Mouse (Mus musculus) limb, embryonic 15.5 days (tissue): ENCODE measurements around the gene Exoc3l2. TPM values are rescaled to one million over a fixed set of nuclear protein-coding genes. Genes with fewer than 3 reads are reported as not detected.

Experiments
- ATAC-seq: fragments of 200-750 bp; cut with Nextera tagmentation; 2 replicates; pipeline ENCODE4 v1.8.0; 2017; ENCODE audit warnings: low read depth, moderate TSS enrichment; ENCODE audit not compliant: insufficient number of reproducible peaks, low FRiP score, low TSS enrichment
- H3K27ac ChIP-seq: fragments of 300-500 bp; sonication (generic); 2 replicates; pipeline ENCODE4 v1.5.1; 2015; ENCODE audit warnings: moderate library complexity, mild to moderate bottlenecking, inconsistent platforms
- H3K27me3 ChIP-seq: fragments of 300-500 bp; sonication (generic); 2 replicates; pipeline ENCODE4 v1.6.1; 2015; ENCODE audit warnings: inconsistent platforms
- H3K36me3 ChIP-seq: fragments of 300-500 bp; sonication (generic); 2 replicates; pipeline ENCODE4 v1.6.1; 2015; ENCODE audit warnings: inconsistent platforms
- H3K4me1 ChIP-seq: fragments of 300-500 bp; sonication (generic); 2 replicates; pipeline ENCODE4 v1.6.1; 2015; ENCODE audit warnings: inconsistent platforms
- H3K4me2 ChIP-seq: fragments of 300-500 bp; sonication (generic); 2 replicates; pipeline ENCODE4 v1.6.1; 2015; ENCODE audit warnings: mild to moderate bottlenecking, inconsistent platforms
- H3K4me3 ChIP-seq: fragments of 300-500 bp; sonication (generic); 2 replicates; pipeline ENCODE4 v1.5.1; 2015; ENCODE audit warnings: mild to moderate bottlenecking, inconsistent platforms
- H3K9ac ChIP-seq: fragments of 300-500 bp; sonication (generic); 2 replicates; pipeline ENCODE4 v1.6.1; 2015; ENCODE audit warnings: inconsistent platforms
- H3K9me3 ChIP-seq: fragments of 300-500 bp; sonication (generic); 2 replicates; pipeline ENCODE4 v1.6.1; 2016; ENCODE audit warnings: inconsistent platforms
- WGBS: fragments of 180-500 bp; shearing (Covaris S2); methylation state at CpG from one replicate; pipeline ENCODE4 v1.1.7; 2015; 5-methylcytosine and 5-hydroxymethylcytosine counted together
- polyA plus RNA-seq: library from polyadenylated mRNA; unstranded; fragments of >200 nt; fragmentation: Nextera tagmentation; extraction: Ambion mirVana; gene quantifications from 2 replicates; pipeline ENCODE4 v1.2.1, GENCODE M21; 2015

The Exoc3l2 gene
- 1.4 and 1.6 TPM in 2 replicates for polyA plus RNA-seq

DNA sequence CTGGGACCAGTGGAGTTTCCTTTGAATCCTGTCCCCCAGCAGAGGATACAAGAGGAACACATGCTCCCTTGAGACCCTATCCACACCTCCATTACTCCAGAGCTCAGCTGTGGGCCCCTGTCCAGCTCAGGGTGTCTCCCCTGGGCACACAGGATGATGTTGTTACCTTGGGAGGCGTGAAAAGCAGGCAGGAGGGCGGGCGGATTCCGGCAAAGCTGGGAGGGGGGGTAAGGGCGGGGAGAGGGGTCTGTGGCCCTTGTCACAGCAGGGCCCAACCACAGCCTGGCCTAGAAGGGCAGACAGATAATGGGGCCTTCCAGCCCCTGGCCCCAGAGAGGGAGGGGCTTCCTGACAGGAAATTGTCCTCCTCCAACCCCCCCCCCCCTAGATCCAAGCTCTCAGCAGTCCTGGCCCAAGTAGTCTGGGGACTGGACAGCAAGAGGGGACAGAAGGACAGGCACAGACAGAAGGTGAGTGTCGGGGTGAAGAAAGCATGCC, at the start of gene Exoc3l2:
Gene Exoc3l2, plus strand, starts transcription at position 448 of the 498 bp plus-strand sequence.
- peaks cover 22% of the 10 kb centered on the region for H3K4me1 ChIP-seq
- H3K4me2 ChIP-seq, result 0 out of 2 replicates have a peak within 1 kb of the TSS, but pooled peaks have one; percentile 32
- no peaks in the 10 kb centered on the region for H3K36me3 ChIP-seq
- 34% methylated on average over 6 of the region's 6 CpGs for WGBS
- H3K27ac ChIP-seq, result 0 out of 2 replicates have a peak within 1 kb of the TSS, but pooled peaks have one; percentile 4
- ATAC-seq, result no peak
- H3K9me3 ChIP-seq, result no peaks in the 10 kb centered on the region
- H3K9ac ChIP-seq, result no peak within 1 kb of the TSS
- no peaks in the 10 kb centered on the region for H3K27me3 ChIP-seq
- peak within 1 kb of the TSS; percentile 3; the same call in 1 of the 2 replicates for H3K4me3 ChIP-seq

DNA sequence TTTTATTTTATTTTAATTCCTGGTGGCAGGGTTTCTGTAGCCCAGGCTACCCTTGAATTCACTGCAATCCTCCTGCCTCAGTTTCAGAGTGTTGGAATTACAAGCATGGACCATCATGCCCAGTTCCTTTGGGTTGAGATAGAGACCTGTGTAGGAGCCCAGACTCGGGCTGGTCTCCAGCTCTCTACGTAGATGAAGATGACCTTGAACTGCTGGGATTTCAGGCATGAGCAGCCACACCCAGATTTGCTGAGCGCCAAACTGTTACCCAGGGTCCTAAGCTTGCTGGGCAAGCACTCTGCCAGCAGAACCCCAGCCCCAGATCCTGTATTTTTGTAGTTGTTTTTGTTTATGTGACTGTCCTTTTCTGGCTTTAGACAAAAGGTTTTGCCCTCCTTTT, 49.6 kb upstream of the Exoc3l2 start:
- H3K27ac ChIP-seq, result no peak overlapping the region
- no peaks in the 10 kb centered on the region for H3K36me3 ChIP-seq
- H3K27me3 ChIP-seq, result peaks cover 22% of the 10 kb centered on the region
- ATAC-seq, result no peak
- 0 out of 2 replicates have a peak, but pooled peaks cover 2% of the 10 kb centered on the region for H3K4me1 ChIP-seq
- H3K9ac ChIP-seq, result no peak overlapping the region
- 87% methylated on average over 3 of the region's 3 CpGs for WGBS
- H3K4me2 ChIP-seq, result no peak overlapping the region
- H3K9me3 ChIP-seq, result no peaks in the 10 kb centered on the region
- H3K4me3 ChIP-seq, result no peak overlapping the region

DNA sequence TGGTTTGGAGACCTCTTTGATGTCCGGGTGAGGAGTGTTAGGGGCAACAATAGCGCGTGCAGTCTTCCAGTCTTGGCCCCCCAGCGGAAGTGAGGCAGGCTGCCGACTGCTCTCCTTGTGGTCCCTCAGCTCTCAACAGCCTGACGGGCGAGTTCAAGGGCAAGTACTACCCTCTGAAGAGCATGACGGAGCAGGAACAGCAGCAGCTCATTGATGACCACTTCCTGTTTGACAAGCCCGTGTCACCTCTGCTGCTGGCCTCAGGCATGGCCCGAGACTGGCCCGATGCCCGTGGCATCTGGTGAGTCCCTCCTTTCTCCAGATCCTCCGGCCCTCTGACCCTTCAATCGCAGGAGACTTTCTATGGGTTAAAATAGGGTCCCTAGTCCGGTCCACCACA, 46.5 kb upstream of the Exoc3l2 start:
- no peak for ATAC-seq
- Histone ChIP-seq H3K9me3 (no peaks in the 10 kb centered on the region), H3K4me2 (no peak overlapping the region), H3K27me3 (peaks cover 50% of the 10 kb centered on the region), H3K9ac (no peak overlapping the region), H3K4me3 (no peak overlapping the region), H3K4me1 (peaks cover 12% of the 10 kb centered on the region), H3K36me3 (no peaks in the 10 kb centered on the region), H3K27ac (no peak overlapping the region)
- WGBS, result 71% methylated on average over 15 of the region's 15 CpGs

DNA sequence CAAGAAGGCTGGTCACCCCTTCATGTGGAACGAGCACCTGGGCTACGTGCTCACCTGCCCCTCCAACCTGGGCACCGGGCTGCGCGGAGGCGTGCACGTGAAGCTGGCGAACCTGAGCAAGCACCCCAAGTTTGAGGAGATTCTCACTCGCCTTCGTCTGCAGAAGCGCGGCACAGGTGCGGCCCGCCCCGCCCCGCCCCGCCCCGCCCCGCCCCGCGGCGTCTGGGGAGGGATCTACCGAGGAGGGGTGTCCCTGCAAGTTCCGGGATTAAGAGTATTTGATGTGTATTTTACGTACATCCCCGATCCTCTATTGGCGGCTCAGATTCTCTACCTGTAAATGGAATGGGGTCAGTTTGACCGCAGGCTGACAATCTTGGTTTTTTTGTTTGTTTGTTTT, 43.0 kb upstream of the Exoc3l2 start:
- Histone ChIP-seq H3K4me2 (peak overlapping the region; percentile 20; the same call in 1 of the 2 replicates), H3K9ac (no peak overlapping the region), H3K27me3 (peaks cover 56% of the 10 kb centered on the region), H3K27ac (no peak overlapping the region), H3K4me3 (no peak overlapping the region), H3K36me3 (peaks cover 3% of the 10 kb centered on the region), H3K4me1 (peaks cover 13% of the 10 kb centered on the region), H3K9me3 (no peaks in the 10 kb centered on the region)
- WGBS, result 5% methylated on average over 28 of the region's 28 CpGs
- ATAC-seq, result no peak

DNA sequence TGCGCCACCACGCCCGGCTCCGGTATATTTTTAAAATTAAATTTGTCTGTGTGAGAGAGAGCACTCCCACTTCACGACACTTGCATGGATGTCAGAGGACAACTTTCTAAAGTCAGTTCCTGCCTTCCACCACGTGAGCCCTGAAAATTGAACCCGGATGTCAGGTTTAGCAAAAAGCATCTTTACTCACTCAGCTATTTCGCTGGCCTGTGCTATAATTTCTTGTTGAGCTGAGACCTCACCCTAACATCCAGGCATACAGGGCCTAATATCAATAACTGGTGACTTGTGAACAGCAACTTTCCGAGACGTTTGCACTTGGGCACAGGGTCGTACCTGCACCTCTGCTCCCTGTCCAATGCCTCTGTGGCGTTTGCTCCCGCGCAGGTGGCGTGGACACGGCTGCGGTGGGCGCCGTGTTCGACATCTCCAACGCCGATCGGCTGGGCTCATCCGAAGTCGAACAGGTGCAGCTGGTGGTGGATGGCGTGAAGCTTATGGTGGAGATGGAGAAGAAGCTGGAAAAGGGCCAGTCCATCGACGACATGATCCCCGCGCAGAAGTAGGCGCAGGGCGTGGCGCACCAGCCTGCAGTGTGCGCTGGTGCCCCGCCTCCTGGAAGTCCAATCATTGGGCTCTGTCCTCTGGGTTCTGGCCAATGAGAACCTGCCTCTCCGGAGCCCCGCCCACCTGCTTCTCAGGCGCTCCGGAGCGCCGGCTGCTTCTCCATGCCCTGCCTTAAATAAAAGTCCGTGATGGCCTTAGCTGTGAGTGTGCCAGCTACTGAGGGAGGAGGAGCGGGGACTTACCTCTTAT, 42.1 kb upstream of the Exoc3l2 start:
- Histone ChIP-seq H3K9me3 (no peaks in the 10 kb centered on the region), H3K27me3 (peaks cover 56% of the 10 kb centered on the region), H3K4me3 (peak overlapping the region; percentile 28), H3K27ac (no peak overlapping the region), H3K4me1 (peaks cover 13% of the 10 kb centered on the region), H3K36me3 (peaks cover 12% of the 10 kb centered on the region), H3K4me2 (peak overlapping the region; percentile 48), H3K9ac (no peak overlapping the region)
- 11% methylated on average over 43 of the region's 43 CpGs for WGBS
- ATAC-seq, result peak; percentile 74; the same call in 1 of the 2 replicates

DNA sequence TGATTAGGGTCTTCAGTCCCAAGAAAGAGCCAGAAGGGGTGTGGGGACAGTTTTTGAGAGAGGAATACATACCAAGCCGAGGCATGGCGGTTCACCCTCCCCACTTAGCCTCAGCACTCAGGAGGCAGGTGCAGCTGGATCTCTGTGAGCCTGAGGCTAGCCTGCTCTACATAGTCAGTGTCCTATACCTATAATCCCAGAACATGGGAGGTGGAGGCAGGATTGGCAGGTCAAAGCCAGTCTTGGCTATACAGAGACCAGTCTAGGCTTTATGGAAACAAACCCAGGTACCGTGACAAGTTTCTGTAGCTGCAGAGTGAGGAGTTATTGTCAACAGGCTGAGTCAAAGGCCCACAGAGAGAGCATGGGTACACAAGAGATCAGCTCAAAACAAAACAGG, 40.0 kb upstream of the Exoc3l2 start:
- H3K27ac ChIP-seq, result no peak overlapping the region
- no peak for ATAC-seq
- H3K9me3 ChIP-seq, result no peaks in the 10 kb centered on the region
- WGBS, result 91% methylated on average over 3 of the region's 3 CpGs
- no peak overlapping the region for H3K9ac ChIP-seq
- no peak overlapping the region for H3K4me2 ChIP-seq
- peaks cover 40% of the 10 kb centered on the region for H3K27me3 ChIP-seq
- peaks cover 13% of the 10 kb centered on the region for H3K4me1 ChIP-seq
- H3K36me3 ChIP-seq, result peaks cover 32% of the 10 kb centered on the region
- no peak overlapping the region for H3K4me3 ChIP-seq

DNA sequence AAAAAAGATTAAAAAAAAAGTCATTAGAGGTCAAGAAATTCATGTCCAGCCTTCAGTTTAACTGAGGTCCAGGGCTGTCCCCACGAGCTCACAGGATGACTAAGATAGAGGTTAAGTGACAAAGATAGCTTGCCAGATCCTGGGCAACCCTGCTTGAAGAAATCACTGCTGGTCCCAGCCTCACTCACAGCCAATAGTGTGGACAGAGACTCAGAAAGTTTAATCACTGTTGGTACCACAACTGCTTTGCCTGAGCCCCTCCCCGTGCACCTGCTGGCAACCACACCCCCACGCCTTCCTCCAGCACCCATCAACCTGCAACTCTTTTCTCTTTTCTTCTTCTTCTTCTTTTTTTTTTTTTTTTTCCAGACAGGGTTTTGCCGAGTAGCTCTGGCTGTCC, 39.1 kb upstream of the Exoc3l2 start:
- H3K9me3 ChIP-seq, result no peaks in the 10 kb centered on the region
- H3K27me3 ChIP-seq, result peaks cover 31% of the 10 kb centered on the region
- no peak for ATAC-seq
- H3K4me2 ChIP-seq, result no peak overlapping the region
- no peak overlapping the region for H3K27ac ChIP-seq
- no peak overlapping the region for H3K4me3 ChIP-seq
- H3K36me3 ChIP-seq, result peaks cover 42% of the 10 kb centered on the region
- H3K4me1 ChIP-seq, result peaks cover 13% of the 10 kb centered on the region
- WGBS, result 57% methylated on average over 4 of the region's 4 CpGs
- no peak overlapping the region for H3K9ac ChIP-seq

DNA sequence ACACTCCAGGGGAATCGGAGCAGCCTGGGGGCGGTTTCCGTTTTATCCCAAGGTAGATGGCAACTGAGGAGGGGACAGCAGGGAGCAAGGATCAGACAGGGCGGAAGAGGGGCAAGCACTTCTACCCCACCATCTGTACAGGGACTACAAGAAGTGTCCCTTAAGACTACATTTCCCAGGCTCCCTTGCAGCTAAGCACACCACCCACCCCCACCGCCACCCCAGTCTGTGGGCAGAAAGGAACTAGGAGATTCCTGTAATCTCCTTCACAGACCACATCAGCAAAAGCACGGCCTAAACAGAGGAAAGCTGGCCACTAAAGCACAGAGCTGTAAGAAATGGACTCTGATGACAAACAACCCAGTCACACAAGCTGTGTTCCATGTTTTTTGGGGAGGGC, 36.8 kb upstream of the Exoc3l2 start:
- 77% methylated on average over 6 of the region's 6 CpGs for WGBS
- no peak overlapping the region for H3K4me3 ChIP-seq
- no peak overlapping the region for H3K27ac ChIP-seq
- H3K4me1 ChIP-seq, result peaks cover 3% of the 10 kb centered on the region; the same call in 1 of the 2 replicates
- H3K36me3 ChIP-seq, result peaks cover 65% of the 10 kb centered on the region
- H3K9me3 ChIP-seq, result no peaks in the 10 kb centered on the region
- H3K9ac ChIP-seq, result no peak overlapping the region
- no peak overlapping the region for H3K4me2 ChIP-seq
- ATAC-seq, result no peak
- peaks cover 10% of the 10 kb centered on the region for H3K27me3 ChIP-seq

DNA sequence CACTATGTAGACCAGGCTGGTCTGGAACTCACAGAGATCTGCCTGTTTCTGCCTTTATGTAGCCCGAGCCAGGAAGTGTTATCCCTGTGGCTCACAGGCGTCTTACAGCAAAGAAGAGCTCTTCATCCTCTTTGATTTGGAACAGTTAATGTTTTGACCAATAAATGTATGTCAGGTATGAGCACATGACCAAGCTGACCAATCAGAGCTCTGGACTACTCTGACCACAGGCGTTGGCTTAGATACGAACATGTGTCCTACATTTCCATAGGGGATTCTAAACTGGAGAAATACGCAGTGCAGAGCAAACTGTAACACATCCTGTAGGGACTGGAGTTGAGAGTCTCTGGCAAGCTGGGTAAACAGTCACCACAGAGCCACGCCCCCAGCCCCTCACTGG, 36.2 kb upstream of the Exoc3l2 start:
- WGBS, result 80% methylated on average over 6 of the region's 6 CpGs
- no peaks in the 10 kb centered on the region for H3K9me3 ChIP-seq
- ATAC-seq, result no peak

DNA sequence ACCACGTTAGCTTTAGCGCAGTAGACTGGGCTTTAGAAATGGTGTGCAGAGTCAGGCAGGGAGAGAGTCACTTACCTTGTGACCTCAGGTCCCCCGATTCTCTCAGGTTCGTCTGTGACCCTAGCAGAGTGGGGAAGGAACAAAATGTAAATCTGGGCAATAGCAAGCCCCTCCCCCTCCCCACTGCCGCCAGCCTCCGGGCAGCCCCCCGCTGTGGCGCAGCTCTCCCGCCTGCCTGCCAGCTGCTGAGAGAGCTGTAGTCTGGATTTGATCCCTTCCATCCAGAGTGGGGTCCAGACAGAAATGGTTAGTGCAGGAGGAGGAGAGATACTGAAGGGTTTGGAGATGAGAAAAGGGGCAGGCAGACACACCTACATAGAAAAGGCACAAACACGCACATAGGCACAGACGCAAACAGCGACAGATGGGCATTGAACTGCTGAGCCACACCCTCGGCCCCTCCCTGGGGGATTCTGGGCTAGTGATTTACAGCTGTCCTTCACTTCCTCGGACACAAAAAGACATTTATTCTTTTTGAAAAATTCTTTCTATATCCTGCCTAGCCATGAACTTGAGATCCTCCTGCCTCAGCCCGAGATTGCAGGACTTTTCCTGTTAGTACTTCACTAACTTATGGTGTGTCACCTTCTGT, 35.0 kb upstream of the Exoc3l2 start:
- Histone ChIP-seq H3K4me2 (no peak overlapping the region), H3K9me3 (no peaks in the 10 kb centered on the region; the same call in 1 of the 2 replicates), H3K4me3 (no peak overlapping the region), H3K27me3 (no peaks in the 10 kb centered on the region), H3K27ac (no peak overlapping the region), H3K4me1 (no peaks in the 10 kb centered on the region), H3K36me3 (peaks cover 83% of the 10 kb centered on the region), H3K9ac (no peak overlapping the region)
- WGBS, result 69% methylated on average over 15 of the region's 15 CpGs
- no peak for ATAC-seq

More for the DNA sequence above, 36.2 kb upstream of the Exoc3l2 start:
- Histone ChIP-seq H3K4me2 (no peak overlapping the region), H3K27ac (no peak overlapping the region), H3K4me3 (no peak overlapping the region), H3K4me1 (no peaks in the 10 kb centered on the region), H3K27me3 (peaks cover 6% of the 10 kb centered on the region; the same call in 1 of the 2 replicates), H3K36me3 (peaks cover 70% of the 10 kb centered on the region), H3K9ac (no peak overlapping the region)

DNA sequence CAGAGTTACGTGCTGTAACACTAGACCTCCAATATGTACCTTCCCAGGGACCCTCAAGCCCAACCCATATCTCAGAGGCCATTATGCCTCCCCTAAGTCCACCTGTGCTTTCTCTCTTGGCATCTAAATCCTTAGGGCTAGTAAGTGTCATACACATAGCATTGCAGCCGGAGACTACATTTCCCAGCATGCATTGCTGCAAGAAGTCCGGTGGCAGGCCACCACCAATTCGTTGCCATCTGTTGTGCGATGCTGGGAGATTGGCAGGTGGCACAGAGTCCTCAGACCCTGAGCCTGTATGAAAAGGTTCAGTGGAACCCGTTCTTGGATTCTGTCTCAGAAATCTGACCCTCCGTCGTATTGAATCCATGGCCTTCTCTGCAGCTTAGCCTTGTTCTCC, 33.4 kb upstream of the Exoc3l2 start:
- no peak overlapping the region for H3K9ac ChIP-seq
- H3K9me3 ChIP-seq, result no peaks in the 10 kb centered on the region; the same call in 1 of the 2 replicates
- peaks cover 99% of the 10 kb centered on the region for H3K36me3 ChIP-seq
- no peaks in the 10 kb centered on the region for H3K4me1 ChIP-seq
- 74% methylated on average over 8 of the region's 8 CpGs for WGBS
- no peak overlapping the region for H3K4me3 ChIP-seq
- no peak overlapping the region for H3K27ac ChIP-seq
- H3K4me2 ChIP-seq, result no peak overlapping the region
- no peak for ATAC-seq
- no peaks in the 10 kb centered on the region for H3K27me3 ChIP-seq

DNA sequence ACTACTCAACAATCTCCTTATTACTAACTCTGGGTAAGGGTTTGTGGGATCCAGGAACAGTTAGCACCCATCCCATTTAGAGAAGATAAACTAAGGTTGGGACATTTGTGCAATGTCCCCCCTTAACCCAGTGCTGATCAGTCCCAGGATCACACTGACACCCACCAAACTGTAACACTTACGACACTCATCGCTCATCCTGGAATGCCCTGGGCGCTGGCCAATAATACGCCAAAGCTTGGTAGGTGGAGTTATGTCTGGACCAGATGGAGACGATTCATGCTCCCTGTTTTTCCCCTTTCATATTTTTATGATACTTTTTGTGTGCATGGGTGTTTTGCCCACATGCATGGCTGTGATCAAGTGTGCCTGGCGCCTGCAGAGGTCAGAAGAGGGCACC, 32.7 kb upstream of the Exoc3l2 start:
- no peaks in the 10 kb centered on the region for H3K4me1 ChIP-seq
- H3K36me3 ChIP-seq, result peaks cover 99% of the 10 kb centered on the region
- H3K27ac ChIP-seq, result no peak overlapping the region
- no peak overlapping the region for H3K4me3 ChIP-seq
- H3K4me2 ChIP-seq, result no peak overlapping the region
- 88% methylated on average over 6 of the region's 6 CpGs for whole genome bisulfite sequencing
- H3K9me3 ChIP-seq, result no peaks in the 10 kb centered on the region; the same call in 1 of the 2 replicates
- ATAC-seq, result no peak
- no peaks in the 10 kb centered on the region for H3K27me3 ChIP-seq
- H3K9ac ChIP-seq, result no peak overlapping the region
